Mouse (Mus musculus): ENCODE measurements at regions not wholly inside any gene's neighbourhood (a gene's known extent, or its start where the extent isn't known, plus 50 kb on each side); places are given as distances from the start of the nearest gene placed in this dataset.

- ATAC-seq (ENCODE audit: insufficient number of reproducible peaks, low FRiP score, low TSS enrichment): no peak
Observed at GRCm38 (mm10) chr7:113150789-113151188, 56.5 kb upstream of the Arntl start.

- no peak for ATAC-seq (ENCODE audit: insufficient number of reproducible peaks, low FRiP score, low TSS enrichment)
Observed at GRCm38 (mm10) chr7:113151499-113151898, 55.8 kb upstream of the Arntl start.

- no peak for ATAC-seq (ENCODE audit: insufficient number of reproducible peaks, low FRiP score, low TSS enrichment)
Observed at GRCm38 (mm10) chr7:113153386-113153785, 53.9 kb upstream of the Arntl start.

- no peak for ATAC-seq (ENCODE audit: insufficient number of reproducible peaks, low FRiP score, low TSS enrichment)
Observed at GRCm38 (mm10) chr7:113154066-113154465, 53.2 kb upstream of the Arntl start.

GRCm38 (mm10) chr7:113156366-113156765 lies 50.9 kb upstream of the Arntl start:
- ATAC-seq (ENCODE audit: insufficient number of reproducible peaks, low FRiP score, low TSS enrichment): no peak

- ATAC-seq (ENCODE audit: insufficient number of reproducible peaks, low FRiP score, low TSS enrichment): no peak
Observed at GRCm38 (mm10) chr7:113156861-113157747, 50.2 kb upstream of the Arntl start.

Measured in cerebellum, adult (tissue).